Mouse (Mus musculus) embryo, embryonic 11.5 days (tissue): Measurements from ENCODE around the gene Mpdz.
A peak's percentile ranks its signal among the peaks of the same experiment; 100 is the strongest.

Source experiments
- DNase-seq: peaks from one replicate; pipeline ENCODE4 v3.0.0-alpha.2; 2012; ENCODE audit warnings: low read depth, low spot score

Gene Mpdz

GRCm38 (mm10) chr4:81442078-81442981, at the start of gene Mpdz:
Mpdz (minus strand) TSS chr4:81442815.
- peak; percentile 53 for DNase-seq

GRCm38 (mm10) chr4:81490556-81490955, 47.9 kb upstream of the Mpdz start:
- no peak for DNase-seq

GRCm38 (mm10) chr4:81484603-81485002, 42.0 kb upstream of the Mpdz start:
- no peak for DNase-seq

- DNase-seq, result no peak
These were observed 41.4 kb upstream of the Mpdz start for GRCm38 (mm10) chr4:81483887-81484602.

GRCm38 (mm10) chr4:81483159-81483558, 40.5 kb upstream of the Mpdz start:
- no peak for DNase-seq

- no peak for DNase-seq
These were observed 24.2 kb upstream of the Mpdz start for GRCm38 (mm10) chr4:81466821-81467220.

- DNase-seq, result no peak
These were observed 22.6 kb upstream of the Mpdz start for GRCm38 (mm10) chr4:81465172-81465571.

- DNase-seq, result no peak
These were observed 19.6 kb upstream of the Mpdz start for GRCm38 (mm10) chr4:81462253-81462652.

- no peak for DNase-seq
These were observed 16.3 kb upstream of the Mpdz start for GRCm38 (mm10) chr4:81458921-81459320.

- DNase-seq, result no peak
These were observed 11.2 kb upstream of the Mpdz start for GRCm38 (mm10) chr4:81453806-81454205.

- DNase-seq, result no peak
These were observed 9.6 kb upstream of the Mpdz start for GRCm38 (mm10) chr4:81452183-81452582.

GRCm38 (mm10) chr4:81449413-81449812, 6.8 kb upstream of the Mpdz start:
- DNase-seq, result no peak

GRCm38 (mm10) chr4:81443566-81443965, 951 bp upstream of the Mpdz start:
- DNase-seq, result no peak

GRCm38 (mm10) chr4:81433961-81434360, 8.7 kb downstream of the Mpdz start:
- no peak for DNase-seq

GRCm38 (mm10) chr4:81430826-81431225, 11.8 kb downstream of the Mpdz start:
- no peak for DNase-seq

- DNase-seq, result no peak
These were observed 12.5 kb downstream of the Mpdz start for GRCm38 (mm10) chr4:81430105-81430504.

- DNase-seq, result no peak
These were observed 12.9 kb downstream of the Mpdz start for GRCm38 (mm10) chr4:81429670-81430069.

GRCm38 (mm10) chr4:81423556-81423955, 19.1 kb downstream of the Mpdz start:
- no peak for DNase-seq

- no peak for DNase-seq
These were observed 21.0 kb downstream of the Mpdz start for GRCm38 (mm10) chr4:81421621-81422020.

- DNase-seq, result no peak
These were observed 27.1 kb downstream of the Mpdz start for GRCm38 (mm10) chr4:81415324-81416026.

- DNase-seq, result no peak
These were observed 27.8 kb downstream of the Mpdz start for GRCm38 (mm10) chr4:81414684-81415323.

- DNase-seq, result no peak
These were observed 45.7 kb downstream of the Mpdz start for GRCm38 (mm10) chr4:81396883-81397282.
